Mouse (Mus musculus) hindbrain, postnatal 0 days (tissue): ENCODE results near the gene Cilp. TPM values are rescaled to one million over a fixed set of nuclear protein-coding genes. Genes with fewer than 3 reads are reported as not detected.

Experiments used
- ATAC-seq: fragments of 200-750 bp; cut with Nextera tagmentation; 2 replicates; pipeline ENCODE4 v1.8.0; 2017; ENCODE audit warnings: mild to moderate bottlenecking, moderate TSS enrichment, moderate library complexity
- DNase-seq: peaks from one replicate; pipeline ENCODE4 v3.0.0-alpha.2; 2015; ENCODE audit warnings: low spot score
- H3K27ac ChIP-seq: fragments of 300-500 bp; sonication (generic); 2 replicates; pipeline ENCODE4 v1.5.1; 2014; ENCODE audit warnings: mild to moderate bottlenecking
- H3K27me3 ChIP-seq: fragments of 300-500 bp; sonication (generic); 2 replicates; pipeline ENCODE4 v1.6.1; 2014; ENCODE audit warnings: low read length, mixed read lengths; ENCODE audit not compliant: insufficient read depth
- H3K36me3 ChIP-seq: fragments of 300-500 bp; sonication (generic); 2 replicates; pipeline ENCODE4 v1.6.1; 2014; ENCODE audit warnings: low read length, mixed read lengths; ENCODE audit not compliant: insufficient read depth
- H3K4me1 ChIP-seq: fragments of 300-500 bp; sonication (generic); 2 replicates; pipeline ENCODE4 v1.6.1; 2014; ENCODE audit warnings: antibody characterized with exemption, low read length, mixed read lengths; ENCODE audit not compliant: insufficient read depth
- H3K4me2 ChIP-seq: fragments of 300-500 bp; sonication (generic); 2 replicates; pipeline ENCODE4 v1.6.1; 2014; ENCODE audit warnings: low read depth, mild to moderate bottlenecking, low read length, moderate library complexity, mixed read lengths
- H3K4me3 ChIP-seq: fragments of 300-500 bp; sonication (generic); 2 replicates; pipeline ENCODE4 v1.5.1; 2014; ENCODE audit warnings: low read length
- H3K9ac ChIP-seq: fragments of 300-500 bp; sonication (generic); replicated peaks from 2 replicates; pipeline ENCODE4 v1.6.1; 2014; ENCODE audit warnings: mild to moderate bottlenecking, low read length, moderate library complexity, mixed read lengths
- H3K9me3 ChIP-seq: fragments of 300-500 bp; sonication (generic); 2 replicates; pipeline ENCODE4 v1.6.1; 2016; ENCODE audit warnings: low read length, mixed read lengths
- CTCF ChIP-seq: IDR thresholded peaks from 2 replicates; pipeline ENCODE4 v1.5.1; 2016; ENCODE audit warnings: antibody characterized with exemption, control low read depth, low read depth
- WGBS: fragments of 180-500 bp; shearing (Covaris S2); extraction: QIAGEN DNeasy Blood & Tissue Kit; methylation state at CpG from one replicate; pipeline ENCODE4 v1.1.7; 2014; 5-methylcytosine and 5-hydroxymethylcytosine counted together
- polyA plus RNA-seq: library from polyadenylated mRNA; unstranded; fragments of >200 nt; fragmentation: Nextera tagmentation; extraction: Ambion mirVana; gene quantifications from 2 replicates; pipeline ENCODE4 v1.2.1, GENCODE M21; 2015
- total RNA-seq: library from RNA; depleted of rRNA; stranded (reverse); fragments of >200 nt; gene quantifications from 2 replicates; pipeline ENCODE4 v1.2.3, GENCODE M21; 2014; rRNA removed

The Cilp gene
- total and polyA plus RNA-seq, 2 experiments from 2014 or later = 0.16 to 0.29 TPM

DNA sequence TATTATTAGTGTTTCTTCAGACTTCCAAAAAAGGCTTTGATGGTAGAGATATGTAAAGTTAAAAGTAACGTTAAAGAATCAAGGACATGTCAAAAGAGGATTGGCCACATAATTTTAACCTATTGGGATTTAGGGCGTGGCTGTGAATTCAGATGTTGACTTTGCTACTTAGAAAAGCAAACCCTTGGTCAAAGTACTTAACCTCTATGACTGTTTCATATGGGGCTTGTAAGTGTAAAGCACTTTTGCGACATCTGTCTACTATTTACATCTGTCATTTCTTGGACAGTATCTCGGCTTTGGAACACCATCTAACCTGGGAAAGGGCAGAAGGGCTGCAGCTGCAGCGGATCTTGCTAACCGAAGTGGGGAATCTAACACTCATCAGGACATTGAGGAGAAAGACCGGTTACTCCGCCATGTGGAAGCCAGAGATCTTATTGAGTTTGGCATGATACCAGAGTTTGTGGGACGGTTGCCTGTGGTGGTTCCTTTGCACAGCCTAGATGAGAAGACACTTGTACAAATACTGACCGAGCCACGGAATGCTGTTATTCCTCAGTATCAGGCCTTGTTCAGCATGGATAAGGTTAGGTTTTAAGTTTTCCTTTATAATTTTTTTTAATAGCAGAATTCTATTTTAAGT lies 57.4 kb downstream of the Cilp start:
- Histone ChIP-seq H3K9me3 (no peaks in the 10 kb centered on the region), H3K4me2 (no peak overlapping the region), H3K36me3 (peaks cover 60% of the 10 kb centered on the region), H3K9ac (no peak overlapping the region), H3K27me3 (no peaks in the 10 kb centered on the region), H3K27ac (no peak overlapping the region), H3K4me1 (no peaks in the 10 kb centered on the region), H3K4me3 (no peak overlapping the region)
- 89% methylated on average over 11 of the region's 11 CpGs for WGBS
- DNase-seq (no peak), ATAC-seq (no peak)
- no peak for TF ChIP-seq CTCF

DNA sequence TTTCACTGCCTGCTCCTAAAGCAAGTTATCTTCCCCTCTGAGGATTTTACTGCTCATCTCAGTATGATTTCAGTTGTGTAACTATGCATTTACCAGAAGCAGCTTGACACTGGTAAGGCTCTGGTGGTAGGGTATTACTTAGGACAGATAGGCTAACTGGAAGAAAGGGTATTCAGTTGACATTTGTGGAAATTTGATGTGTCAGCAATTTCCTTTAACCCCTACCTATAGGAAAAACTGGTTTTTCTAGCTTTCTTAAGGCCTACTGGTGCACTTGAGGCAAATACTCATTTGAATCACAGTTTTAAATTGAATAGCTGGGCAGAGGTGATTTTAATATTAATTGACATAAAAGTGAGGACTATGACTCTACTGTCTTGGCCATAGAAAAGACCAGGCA lies 61.0 kb downstream of the Cilp start:
- Histone ChIP-seq H3K4me1 (no peaks in the 10 kb centered on the region), H3K27me3 (no peaks in the 10 kb centered on the region), H3K4me2 (no peak overlapping the region), H3K36me3 (peaks cover 45% of the 10 kb centered on the region), H3K4me3 (no peak overlapping the region), H3K27ac (no peak overlapping the region), H3K9me3 (no peaks in the 10 kb centered on the region), H3K9ac (no peak overlapping the region)
- TF ChIP-seq CTCF = no peak
- DNase-seq = no peak
- ATAC-seq = no peak

DNA sequence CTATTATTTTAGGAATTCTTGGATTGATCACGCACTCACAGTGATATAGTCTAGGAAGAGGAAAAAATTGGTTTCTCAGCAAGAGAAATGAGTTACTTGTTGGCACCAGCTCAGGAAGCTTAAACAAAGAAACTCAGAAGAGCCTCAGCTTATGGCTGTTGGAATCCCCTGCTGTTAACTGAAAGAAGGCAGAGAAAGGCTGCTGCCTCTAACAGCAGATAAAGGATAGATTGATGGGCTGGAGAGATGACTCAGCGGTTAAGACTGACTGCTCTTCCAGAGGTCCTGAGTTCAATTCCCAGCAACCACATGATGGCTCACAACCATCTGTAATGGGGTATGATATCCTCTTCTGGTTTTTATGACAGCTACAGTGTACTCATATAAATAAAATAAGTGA lies 62.4 kb downstream of the Cilp start:
- 88% methylated on average over 2 of the region's 2 CpGs for WGBS
- no peak overlapping the region for H3K27ac ChIP-seq
- no peaks in the 10 kb centered on the region for H3K9me3 ChIP-seq
- no peak overlapping the region for H3K4me3 ChIP-seq
- peaks cover 40% of the 10 kb centered on the region for H3K36me3 ChIP-seq
- H3K9ac ChIP-seq = no peak overlapping the region
- ATAC-seq (no peak), DNase-seq (no peak)
- no peak overlapping the region for H3K4me2 ChIP-seq
- no peaks in the 10 kb centered on the region for H3K4me1 ChIP-seq
- TF ChIP-seq CTCF = no peak
- no peaks in the 10 kb centered on the region for H3K27me3 ChIP-seq

Other genes with a start within 250 kb of the Cilp start
- gene Hacd3, start 243.5 kb upstream of the Cilp start, total RNA-seq = 191 and 204 TPM in 2 replicates
- 193 and 205 TPM in 2 replicates for gene Hacd3, start 243.5 kb upstream of the Cilp start, polyA plus RNA-seq
- 77.2 and 84.1 TPM in 2 replicates for gene Dpp8, start 232.8 kb upstream of the Cilp start, total RNA-seq
- gene Dpp8, start 232.8 kb upstream of the Cilp start, polyA plus RNA-seq = 26.9 and 27.7 TPM in 2 replicates
- 51.1 and 56.8 TPM in 2 replicates for gene Igdcc4, start 163.7 kb upstream of the Cilp start, total RNA-seq
- 12.2 and 13.2 TPM in 2 replicates for gene Igdcc4, start 163.7 kb upstream of the Cilp start, polyA plus RNA-seq
- gene Igdcc3, start 124.0 kb upstream of the Cilp start, total RNA-seq = 2.3 and 6.3 TPM in 2 replicates
- gene Igdcc3, start 124.0 kb upstream of the Cilp start, polyA plus RNA-seq = 5.2 and 6.2 TPM in 2 replicates
- gene Parp16, start 69.8 kb upstream of the Cilp start, total RNA-seq = 2.6 and 6.7 TPM in 2 replicates
- 5.9 and 6.3 TPM in 2 replicates for gene Parp16, start 69.8 kb upstream of the Cilp start, polyA plus RNA-seq
- gene Clpx, start 29.1 kb downstream of the Cilp start, total RNA-seq = 22.7 and 23.3 TPM in 2 replicates
- 37.1 and 41.2 TPM in 2 replicates for gene Clpx, start 29.1 kb downstream of the Cilp start, polyA plus RNA-seq
- 16.2 and 17.5 TPM in 2 replicates for gene Pdcd7, start 80.9 kb downstream of the Cilp start, total RNA-seq
- 8.6 and 10.2 TPM in 2 replicates for gene Pdcd7, start 80.9 kb downstream of the Cilp start, polyA plus RNA-seq
- 8.6 and 10.2 TPM in 2 replicates for gene Ubap1l, start 95.9 kb downstream of the Cilp start, total RNA-seq
- 2.4 and 2.6 TPM in 2 replicates for gene Ubap1l, start 95.9 kb downstream of the Cilp start, polyA plus RNA-seq
- 1.0 and 1.3 TPM in 2 replicates for gene Kbtbd13, start 126.5 kb downstream of the Cilp start, total RNA-seq
- 0.46 and 0.50 TPM in 2 replicates for gene Kbtbd13, start 126.5 kb downstream of the Cilp start, polyA plus RNA-seq
- gene Rasl12, start 133.3 kb downstream of the Cilp start, total RNA-seq = 6.2 and 7.0 TPM in 2 replicates
- gene Rasl12, start 133.3 kb downstream of the Cilp start, polyA plus RNA-seq = 4.0 and 4.7 TPM in 2 replicates
- not detected in 2 replicates for gene Slc51b, start 157.8 kb downstream of the Cilp start, total RNA-seq
- not detected in 2 replicates for gene Slc51b, start 157.8 kb downstream of the Cilp start, polyA plus RNA-seq
- 11.8 and 19.0 TPM in 2 replicates for gene Mtfmt, start 170.6 kb downstream of the Cilp start, total RNA-seq
- gene Mtfmt, start 170.6 kb downstream of the Cilp start, polyA plus RNA-seq = 16.4 and 18.9 TPM in 2 replicates
- gene Spg21, start 195.8 kb downstream of the Cilp start, total RNA-seq = 71.6 and 72.1 TPM in 2 replicates
- gene Spg21, start 195.8 kb downstream of the Cilp start, polyA plus RNA-seq = 91.9 and 99.3 TPM in 2 replicates